Mouse (Mus musculus) gastrocnemius, postnatal 10 days (tissue): ENCODE measurements around the gene Zzz3. TPM values are rescaled to one million over a fixed set of nuclear protein-coding genes. Genes with fewer than 3 reads are reported as not detected.

Source experiments
- DNase-seq: peaks from one replicate; pipeline ENCODE4 v3.0.0; 2021; ENCODE audit warnings: mixed read lengths
- total RNA-seq, 2 experiments: library from RNA; stranded (reverse); gene quantifications; 2 replicates each; pipeline ENCODE4 v1.2.3; 2021

Gene Zzz3
- total RNA-seq, 2 experiments from 2014 or later, result 18.2 to 26.8 TPM

DNA sequence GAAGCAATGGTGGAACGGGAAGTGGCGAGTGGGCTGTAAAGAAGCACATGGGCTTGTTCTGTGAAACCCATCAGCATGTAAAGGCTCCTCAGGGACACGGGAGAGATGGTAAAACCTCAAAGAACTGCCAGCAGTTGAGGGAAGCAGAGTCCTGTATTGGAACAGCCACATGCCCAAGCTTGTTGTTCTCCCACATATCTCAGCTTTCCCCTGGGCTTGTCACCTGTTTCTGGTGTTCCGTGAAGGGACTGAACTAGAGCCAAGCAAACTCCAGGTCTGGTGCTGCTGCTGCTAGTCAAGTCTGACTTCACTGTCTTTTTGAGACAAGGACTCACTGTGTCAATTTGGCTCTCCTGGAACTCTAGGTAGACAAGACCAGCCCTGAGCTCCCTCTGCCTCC, 72.0 kb downstream of the Zzz3 start:
- no peak for DNase-seq

DNA sequence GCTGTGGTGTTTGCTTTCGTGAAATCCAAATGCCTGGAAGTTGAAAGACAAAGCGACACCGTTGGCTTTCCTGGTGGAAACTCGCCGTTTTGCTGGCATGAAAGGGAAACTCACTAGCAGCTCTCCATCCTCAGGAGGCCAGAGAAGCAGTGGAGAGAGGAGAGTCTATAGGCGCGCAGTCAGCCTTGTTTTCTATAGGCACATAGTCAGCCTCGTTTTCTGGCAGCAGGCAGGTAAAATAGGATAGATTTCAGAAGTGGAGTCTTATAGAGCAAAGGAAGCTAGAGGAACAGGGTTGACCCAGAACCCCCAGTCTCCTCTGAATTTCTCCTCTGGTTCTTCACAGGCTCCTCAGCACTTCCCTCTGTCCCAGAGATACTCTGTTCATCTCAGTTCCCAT, 72.8 kb downstream of the Zzz3 start:
- no peak for DNase-seq

DNA sequence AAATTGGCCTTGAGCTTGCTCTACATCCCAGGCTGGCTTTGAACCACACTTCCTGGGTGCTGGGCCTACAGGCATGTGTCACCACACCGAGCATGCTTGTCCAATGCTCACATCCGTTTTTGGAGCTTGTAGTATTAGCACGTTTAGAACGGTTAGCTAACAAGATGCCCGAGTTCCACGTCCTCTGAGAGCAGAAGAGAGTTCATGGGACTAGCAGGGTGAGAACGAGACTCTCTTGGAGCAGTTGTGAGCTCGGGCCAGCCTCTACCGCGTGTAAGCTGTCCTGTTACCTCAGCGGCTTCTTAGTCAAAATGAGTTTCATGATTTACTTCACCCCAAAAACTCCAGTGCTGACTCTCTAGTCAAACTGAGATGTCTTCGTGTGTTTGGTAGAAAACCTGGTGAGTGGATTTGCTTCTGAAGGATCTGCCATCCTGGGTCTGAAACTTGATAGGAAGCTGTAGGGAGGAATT, 73.3 kb downstream of the Zzz3 start:
- DNase-seq, result no peak

DNA sequence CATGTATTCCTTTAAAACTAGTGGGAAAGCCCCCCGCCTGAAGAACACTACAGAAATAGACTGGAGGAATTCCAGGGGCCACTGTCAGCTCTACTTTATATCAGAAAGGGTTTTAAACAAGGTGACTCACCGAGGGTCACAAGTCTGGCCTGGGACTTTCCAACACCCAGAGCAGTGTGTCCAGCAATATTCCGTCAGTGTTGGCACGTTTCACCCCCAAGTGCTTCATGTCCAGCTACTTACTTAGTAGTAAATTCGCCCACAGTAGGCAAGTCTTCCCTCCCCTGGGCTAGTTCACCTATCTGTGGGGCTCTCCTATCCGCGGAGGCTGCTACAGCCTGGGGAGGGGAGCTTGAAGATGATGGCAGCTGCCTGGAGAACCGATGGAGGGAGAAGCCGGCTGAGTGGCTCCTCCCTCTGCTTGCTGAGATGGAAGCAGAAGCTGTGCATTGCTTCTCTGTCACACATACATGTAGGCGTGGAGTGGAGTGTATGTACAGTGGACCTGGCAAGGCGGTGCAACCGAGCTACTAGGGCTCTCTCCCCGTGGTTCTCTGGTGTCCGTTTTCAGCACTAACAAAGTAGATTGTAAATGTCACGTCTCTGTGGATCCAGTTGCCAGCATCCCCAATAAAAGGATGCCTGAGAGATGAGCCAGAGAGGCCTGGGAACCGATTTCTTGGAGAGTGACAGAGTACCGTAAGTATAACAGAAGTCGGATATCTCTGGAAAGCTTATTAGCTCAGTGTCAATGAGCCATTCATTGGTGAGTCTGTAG, 74.3 kb downstream of the Zzz3 start:
- no peak for DNase-seq

DNA sequence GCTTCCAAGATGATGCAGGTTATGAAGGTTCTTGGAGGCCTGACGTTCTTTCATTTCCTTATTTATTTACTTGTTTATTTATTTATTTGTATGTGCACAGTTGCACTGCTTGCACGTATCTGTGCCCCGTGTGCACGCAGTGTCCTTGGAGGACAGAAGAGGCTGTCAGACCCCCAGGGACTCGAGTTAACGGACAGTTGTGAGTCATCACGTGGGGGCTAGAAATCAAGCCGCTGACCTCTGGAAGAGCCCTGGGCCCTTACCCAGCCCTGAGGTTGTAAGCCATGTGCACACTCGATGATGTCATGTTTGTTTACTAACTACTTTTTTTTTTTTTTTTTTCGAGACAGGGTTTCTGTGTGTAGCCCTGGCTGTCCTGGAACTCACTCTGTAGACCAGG, 75.1 kb downstream of the Zzz3 start:
- no peak for DNase-seq

DNA sequence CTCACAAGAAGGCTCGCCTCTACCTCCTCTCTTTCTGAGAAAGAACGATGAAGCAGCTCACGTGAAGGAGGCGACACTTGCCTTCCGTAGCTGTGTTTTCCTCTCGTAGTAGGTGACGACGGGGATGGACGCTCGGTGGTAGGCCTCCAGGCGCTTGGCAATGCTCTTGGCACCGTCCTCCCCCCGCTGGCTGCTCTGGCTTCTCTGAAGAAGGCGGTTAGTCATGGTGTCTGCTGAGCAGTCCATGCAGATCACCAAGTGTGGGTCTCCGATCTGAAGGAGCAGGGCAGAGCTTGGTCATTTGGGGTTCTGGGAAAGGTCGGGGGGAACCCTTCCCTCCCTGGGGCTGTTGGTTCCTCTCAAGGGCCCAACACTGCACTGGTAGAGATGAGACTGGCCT, 77.4 kb downstream of the Zzz3 start:
- no peak for DNase-seq

DNA sequence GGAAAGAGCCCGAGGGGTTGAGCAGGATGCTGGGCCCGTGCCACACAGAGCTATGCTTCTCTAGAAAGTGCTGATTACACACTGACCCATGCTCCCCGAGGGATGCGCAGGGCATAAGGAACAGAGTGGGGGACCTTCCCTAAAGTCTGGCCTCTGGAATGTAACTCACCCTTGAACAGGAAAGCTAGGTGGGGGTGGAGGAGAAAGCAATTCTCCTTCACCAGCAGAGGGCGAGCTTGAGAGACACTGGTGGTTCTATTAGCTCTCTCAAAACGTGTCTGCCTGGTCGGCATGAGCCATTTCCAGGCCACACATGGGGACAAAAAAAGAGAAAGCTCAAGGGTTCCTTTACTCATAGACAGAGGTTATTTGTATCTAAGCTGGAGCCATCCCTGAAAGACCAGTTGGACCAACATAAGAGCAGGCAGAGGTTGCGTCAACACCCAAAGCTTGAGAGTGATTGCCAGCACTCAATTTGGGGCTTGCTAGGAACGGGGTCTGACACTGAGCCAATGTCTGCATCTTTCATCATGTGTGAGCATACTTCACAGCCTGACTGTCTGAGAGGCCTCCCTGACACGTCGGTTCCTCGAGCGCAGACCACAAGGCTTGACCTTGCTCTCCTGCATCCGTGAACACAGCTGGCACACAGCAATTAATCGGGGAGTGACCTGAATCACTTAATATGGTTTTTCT, 79.5 kb downstream of the Zzz3 start:
- peak; percentile 70 for DNase-seq

DNA sequence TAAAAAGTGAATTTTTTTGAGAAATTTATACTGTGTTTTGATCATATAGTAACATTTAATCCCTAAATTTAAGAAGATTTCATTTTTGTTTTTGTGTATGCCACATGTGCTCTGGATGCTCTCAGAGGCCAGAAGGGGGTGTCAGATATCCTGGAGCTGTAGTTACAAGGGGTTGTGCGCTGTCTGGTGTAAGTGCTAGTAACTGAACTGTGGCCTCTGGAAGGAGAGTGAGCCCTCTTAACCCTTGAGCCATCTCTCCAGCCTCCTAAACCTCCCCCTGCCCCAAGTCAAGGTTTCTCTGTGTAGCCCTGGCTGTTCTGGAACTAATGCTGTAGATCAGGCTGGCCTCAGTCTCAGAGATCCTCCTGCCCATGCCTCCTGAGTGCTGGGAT, 80.0 kb downstream of the Zzz3 start:
- no peak for DNase-seq

DNA sequence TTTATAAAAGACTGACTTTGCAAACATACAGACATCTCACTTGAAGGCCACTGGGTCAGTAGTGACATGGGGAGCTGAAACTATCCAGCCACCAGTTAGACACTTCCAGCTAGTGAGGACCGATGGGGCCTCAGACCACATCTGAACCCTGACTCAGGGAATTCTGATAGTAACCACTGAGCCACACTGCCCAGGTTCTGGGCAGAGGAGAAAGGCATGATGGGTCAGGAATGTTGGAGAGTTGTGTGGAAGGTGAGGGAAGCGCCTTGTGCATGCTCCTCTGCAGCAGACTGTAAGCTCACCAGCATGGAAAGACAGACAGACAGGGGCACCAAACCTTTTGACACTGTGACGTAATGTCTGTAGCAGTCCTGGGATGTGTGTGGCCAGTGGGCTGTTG, 80.6 kb downstream of the Zzz3 start:
- DNase-seq, result no peak

DNA sequence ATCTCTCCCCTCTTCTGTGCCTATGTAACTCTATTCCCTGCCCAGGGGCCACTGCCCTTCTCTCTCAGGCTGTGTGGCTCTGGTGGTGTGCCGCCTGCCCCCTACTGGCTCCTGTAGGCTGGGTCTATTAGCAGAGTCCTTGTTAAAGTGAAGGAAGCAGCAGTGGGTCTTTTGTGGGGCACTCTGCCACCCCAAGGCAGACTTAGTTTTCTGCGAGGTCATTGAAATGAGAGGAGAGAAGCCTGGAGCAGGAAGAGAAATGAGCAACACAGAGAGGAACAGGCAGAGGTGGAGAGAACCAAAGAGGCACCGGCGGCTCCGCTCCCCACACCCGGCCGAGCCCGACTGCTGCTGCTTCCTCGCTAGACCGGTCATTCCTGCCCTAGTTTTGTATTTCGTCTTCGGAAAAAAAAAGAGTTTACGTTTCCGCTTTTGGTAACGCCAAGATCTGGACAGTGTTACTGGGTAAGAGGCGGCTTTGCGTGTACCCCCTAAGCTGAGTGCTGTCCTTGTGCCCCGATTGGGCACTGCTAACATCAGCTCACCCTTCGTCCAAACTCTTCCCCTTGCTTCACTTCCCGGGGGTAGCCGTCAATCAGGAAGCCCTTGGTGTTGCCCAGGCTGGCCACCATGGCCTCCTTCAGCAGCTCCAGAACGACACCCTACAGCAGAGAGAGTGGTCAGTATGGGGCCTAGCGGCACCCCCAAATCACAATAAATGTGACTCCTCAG, 82.7 kb downstream of the Zzz3 start:
- DNase-seq, result peak; percentile 53

DNA sequence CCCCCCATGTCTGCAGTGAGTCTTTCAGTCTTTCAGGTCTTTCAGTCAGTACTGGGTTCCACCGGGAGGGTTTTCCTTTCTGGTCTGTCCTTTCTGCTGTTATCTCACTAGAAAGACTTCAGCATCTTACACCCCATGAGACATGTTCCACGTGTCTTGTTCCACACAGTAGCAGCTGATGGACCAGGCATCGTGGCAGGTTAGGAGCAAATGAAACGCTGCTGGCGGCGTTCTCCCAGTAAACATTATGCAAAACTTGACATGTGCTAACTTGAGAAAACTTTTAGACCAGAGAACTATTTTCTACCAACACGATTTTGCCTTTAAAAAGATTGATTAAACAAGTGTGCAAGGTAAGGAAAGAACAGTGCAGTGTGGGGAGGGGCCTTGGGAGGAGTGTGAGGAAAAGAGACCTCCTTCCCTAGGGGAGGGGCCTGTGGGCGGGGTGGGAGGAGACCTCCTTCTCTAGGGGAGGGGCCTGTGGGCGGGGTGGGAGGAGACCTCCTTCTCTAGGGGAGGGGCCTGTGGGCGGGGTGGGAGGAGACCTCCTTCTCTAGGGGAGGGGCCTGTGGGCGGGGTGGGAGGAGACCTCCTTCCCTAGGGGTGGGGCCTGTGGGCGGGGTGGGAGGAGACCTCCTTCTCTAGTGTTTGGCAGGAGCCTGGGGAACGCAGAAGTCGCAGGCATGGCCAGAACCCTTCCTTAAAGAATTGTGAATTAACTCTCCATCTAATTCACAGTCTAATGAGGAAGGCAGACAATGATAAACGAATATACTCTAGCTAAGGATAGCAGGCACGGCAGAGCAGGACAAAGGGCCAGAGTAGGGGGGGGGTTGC, 83.5 kb downstream of the Zzz3 start:
- DNase-seq, result no peak

DNA sequence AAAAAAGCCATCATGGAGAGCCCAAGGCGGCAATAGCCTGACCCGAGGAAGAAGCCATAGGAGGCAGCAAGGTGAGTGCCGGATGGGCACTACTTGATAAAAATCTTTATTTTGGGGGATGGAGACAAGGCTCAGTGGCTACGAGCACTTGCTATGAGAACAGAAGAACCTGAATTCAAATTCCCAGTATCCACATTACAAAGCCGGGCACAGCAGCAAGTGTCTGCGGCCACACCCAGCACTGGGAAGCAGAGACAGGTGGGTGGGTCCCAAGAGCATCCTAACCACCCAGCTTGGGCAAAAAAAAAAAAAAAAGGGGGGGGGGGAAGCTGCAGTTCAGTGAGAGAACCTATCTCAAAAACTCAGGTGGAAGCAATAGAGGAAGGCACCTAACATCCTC, 85.1 kb downstream of the Zzz3 start:
- DNase-seq, result no peak

DNA sequence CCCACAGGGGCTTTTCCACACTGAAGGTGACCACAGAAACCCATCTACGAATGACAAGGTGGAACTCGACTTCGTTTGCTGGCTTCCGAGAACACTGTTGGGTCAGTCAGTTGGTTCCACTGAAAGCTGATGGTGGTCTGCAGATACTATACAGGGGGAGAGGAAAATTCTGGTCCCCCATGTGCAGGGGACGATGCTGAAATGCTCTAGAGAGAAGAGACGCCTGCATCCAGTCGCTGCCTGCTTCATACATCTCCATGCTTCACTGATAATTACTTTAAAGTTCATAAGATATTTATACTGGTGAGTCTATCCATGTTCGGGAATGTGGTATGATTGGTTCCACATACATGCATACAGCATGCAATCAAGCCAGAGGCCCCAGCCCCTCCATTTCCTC, 86.9 kb downstream of the Zzz3 start:
- no peak for DNase-seq

DNA sequence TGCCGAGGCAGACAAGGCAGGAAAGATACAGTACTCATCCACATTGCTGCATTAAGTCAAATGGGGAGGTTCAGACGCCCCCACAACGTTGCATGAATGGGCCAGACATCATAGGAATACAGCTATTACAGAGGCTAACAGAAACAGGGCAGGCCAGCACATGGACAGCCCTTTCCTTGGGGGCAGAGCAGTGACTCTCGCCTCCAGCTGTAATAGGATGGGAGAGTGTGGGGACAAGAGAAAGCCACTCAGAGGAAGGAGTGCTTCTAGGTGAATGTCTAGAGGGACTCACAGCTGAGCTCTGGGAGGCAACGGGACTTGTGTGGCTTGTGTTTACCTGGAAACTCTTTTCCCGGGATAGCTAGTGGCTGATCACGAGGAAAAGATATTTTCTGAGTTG, 88.5 kb downstream of the Zzz3 start:
- no peak for DNase-seq

DNA sequence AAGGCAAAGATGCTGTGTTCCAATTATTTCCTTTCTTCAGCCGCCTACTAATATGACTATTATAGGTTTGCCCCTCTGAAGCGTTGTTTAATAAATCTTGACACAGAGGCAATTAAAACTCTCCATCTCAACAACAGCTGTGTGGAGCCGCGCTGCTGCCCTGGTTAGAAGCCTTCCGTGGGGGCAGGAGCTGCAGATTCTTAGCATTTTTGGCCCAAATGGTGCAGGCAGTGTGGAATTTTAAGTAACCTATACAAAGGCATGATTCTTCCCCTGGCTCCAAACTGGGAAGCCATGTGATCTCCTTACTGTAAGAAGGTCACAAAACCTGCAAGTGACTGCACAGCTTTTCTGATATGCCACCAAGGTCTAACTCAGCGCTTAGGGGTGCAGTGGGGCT, 88.9 kb downstream of the Zzz3 start:
- DNase-seq, result no peak

DNA sequence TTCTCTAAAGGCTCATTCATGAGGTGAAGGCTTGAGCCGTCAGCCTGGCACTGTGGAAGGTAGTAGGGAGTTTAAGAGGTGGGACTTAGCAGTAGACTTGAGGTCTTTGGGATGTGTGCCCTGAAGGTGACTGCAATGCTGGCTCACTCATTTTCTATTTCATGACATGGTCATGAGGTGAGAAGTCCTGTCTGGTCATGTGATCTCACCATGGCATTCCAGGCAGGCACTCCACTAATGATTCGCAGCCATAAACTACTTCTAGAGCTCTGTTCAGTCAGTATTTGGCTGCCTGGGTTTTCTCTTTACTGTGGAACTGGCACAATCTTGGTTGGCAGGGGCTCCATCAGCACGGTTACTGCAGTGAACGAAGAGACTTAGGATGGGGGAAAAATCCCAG, 93.7 kb downstream of the Zzz3 start:
- no peak for DNase-seq

DNA sequence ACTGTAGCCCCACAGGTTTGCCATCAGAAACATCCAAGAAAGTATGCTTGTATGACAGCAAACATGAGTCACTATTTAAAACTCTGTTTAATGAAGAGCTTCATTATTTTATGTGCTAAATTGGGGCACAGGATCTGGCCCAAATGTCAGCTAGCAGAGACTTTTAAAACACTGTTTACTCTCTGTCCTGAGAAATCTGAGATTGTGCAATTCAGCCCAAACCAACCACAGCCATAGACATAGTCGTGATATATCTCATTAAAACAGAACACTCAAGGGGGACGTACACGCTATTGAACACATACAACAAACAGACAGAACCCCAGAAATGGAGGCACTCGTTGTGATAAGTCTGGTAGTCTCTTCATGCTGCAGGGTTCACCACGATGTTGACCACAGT, 95.2 kb downstream of the Zzz3 start:
- no peak for DNase-seq

DNA sequence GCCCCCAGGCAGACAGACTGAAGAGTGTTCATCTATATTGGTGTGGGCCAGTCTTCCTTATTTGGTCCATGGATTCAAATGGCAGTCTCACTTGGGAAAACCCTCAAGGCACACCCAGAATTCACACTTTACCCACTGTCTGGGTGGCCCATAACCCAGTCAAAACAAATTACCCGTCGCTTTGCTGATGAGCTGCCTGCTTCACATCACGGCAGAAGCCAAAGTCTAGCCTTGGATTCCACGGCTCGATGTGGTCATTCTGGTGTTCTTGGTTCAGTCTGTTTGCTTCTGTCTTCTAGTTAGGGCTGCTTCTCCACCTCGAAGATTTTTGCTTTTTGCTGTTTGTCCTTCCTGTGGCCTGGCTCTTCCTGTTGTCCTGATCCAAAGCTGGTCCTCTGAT, 97.0 kb downstream of the Zzz3 start:
- no peak for DNase-seq

DNA sequence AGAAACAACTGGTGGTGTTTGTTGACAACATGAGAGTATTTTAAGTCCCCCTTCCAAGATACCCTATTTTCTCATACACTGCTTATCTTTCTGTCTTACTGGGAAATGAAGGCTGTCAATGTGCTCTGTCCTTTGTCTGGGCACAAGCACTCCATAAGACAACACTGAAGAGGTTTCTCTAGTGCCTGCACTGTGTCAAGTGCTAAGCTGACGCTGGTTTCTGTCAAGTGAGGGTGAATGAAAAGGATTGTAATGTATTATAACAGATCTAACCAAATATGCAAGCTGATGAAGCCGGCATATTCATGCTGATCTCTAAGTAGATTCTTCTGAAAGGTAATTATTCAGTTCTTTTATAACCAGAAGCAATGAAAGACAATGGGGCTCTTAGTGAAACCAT, 98.5 kb downstream of the Zzz3 start:
- no peak for DNase-seq

DNA sequence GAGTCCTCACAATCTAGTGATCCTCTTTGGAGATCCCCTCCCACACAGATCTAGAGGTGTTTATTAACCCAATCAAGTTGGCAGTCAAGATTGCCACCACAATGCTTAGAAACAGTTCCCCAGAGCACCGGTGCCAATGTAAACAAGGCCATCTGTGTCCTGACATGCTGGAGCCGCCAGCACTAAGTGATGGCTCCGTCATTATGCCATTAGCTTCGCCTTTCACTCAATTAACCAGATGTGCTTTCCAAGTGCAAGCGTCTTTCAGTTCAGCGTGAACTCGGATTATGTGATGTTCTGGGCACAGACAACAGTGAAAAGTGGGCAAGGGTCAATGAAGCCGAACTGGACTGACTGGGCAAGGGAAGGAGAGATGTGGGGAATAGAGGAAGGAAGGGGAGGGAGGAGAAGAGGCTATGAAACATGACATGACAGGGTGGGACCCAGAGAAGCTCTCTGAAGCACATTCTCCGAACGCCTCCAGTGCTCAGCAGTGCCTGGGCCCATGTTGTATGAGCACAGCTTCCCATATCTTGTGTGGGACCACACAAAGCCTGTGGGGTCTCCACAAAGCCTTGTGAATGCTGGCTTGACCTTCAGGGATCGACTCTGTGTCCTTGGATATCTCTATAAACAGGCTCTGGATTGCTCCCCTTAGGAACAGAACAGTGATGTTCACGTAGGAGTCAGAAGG, 99.5 kb downstream of the Zzz3 start:
- DNase-seq, result no peak

DNA sequence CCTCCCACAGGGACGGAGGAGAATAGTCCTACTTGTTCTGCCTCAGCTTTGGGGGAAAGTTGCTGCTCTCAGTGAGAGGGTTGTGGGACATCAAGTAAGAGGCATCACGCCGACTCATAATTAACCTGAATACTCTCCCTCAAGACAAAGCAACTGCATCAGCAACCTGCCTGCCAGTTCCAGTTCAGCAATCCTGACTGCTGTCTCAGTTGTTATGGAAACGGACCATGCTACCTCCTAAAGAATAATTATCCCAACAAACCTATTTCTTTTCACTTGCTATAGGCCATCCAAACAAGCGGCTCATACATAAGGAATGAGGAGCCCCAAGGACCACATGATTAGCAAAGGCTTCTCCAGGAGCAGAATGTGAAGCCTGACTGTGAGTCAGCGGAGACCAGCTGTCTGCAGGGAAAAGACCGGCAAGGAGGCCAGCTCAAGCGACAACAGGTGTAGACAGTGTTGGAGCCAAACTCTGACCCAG, 100.2 kb downstream of the Zzz3 start:
- DNase-seq, result no peak

DNA sequence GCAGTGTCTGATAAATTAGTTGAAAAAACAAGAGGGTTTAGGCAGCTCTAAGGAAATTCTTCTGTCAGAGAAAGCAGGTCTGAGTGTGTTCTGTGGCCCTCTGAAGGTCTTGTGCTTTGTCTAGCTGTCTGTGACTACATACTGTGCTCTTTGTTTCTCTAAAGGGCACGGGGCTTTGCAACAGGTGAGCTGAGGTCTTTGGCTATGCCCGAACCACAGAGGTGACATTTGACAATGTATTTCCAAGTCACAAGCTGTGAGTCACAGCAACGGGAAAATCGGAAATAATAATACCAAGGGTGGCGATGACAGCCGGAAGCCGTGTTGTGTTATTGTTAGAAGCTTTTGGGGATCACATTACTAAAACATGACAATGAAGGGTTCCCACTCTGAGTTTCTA, 101.8 kb downstream of the Zzz3 start:
- DNase-seq, result no peak
